Mouse (Mus musculus): ENCODE measurements at regions not wholly inside any gene's neighbourhood (a gene's known extent, or its start where the extent isn't known, plus 50 kb on each side); places are given as distances from the start of the nearest gene placed in this dataset.

- no peak for DNase-seq (ENCODE audit: low spot score in 2 of 2)
Observed at GRCm38 (mm10) chr1:184462481-184463124, 269.8 kb downstream of the Hlx start.

- no peak for DNase-seq (ENCODE audit: low spot score in 2 of 2)
Observed at GRCm38 (mm10) chr1:184461411-184461810, 271.0 kb downstream of the Hlx start.

GRCm38 (mm10) chr1:184456727-184457126 lies 275.7 kb downstream of the Hlx start:
- DNase-seq (ENCODE audit: low spot score in 2 of 2) = no peak

- DNase-seq (ENCODE audit: low spot score in 2 of 2) = no peak
Observed at GRCm38 (mm10) chr1:184454381-184454780, 278.0 kb downstream of the Hlx start.

GRCm38 (mm10) chr1:184453673-184454072 lies 278.7 kb downstream of the Hlx start:
- no peak for DNase-seq (ENCODE audit: low spot score in 2 of 2)

GRCm38 (mm10) chr1:184453061-184453460 lies 279.4 kb downstream of the Hlx start:
- DNase-seq (ENCODE audit: low spot score in 2 of 2) = no peak

GRCm38 (mm10) chr1:184451686-184452085 lies 280.7 kb downstream of the Hlx start:
- no peak for DNase-seq (ENCODE audit: low spot score in 2 of 2)

- DNase-seq (ENCODE audit: low spot score in 2 of 2) = no peak
Observed at GRCm38 (mm10) chr1:184449007-184449406, 283.4 kb downstream of the Hlx start.

GRCm38 (mm10) chr1:184447911-184448310 lies 284.5 kb downstream of the Hlx start:
- DNase-seq (ENCODE audit: low spot score in 2 of 2) = peak; percentile 57 to 80

- no peak for DNase-seq (ENCODE audit: low spot score in 2 of 2)
Observed at GRCm38 (mm10) chr1:184447161-184447667, 285.2 kb downstream of the Hlx start.

GRCm38 (mm10) chr1:184444189-184444588 lies 288.2 kb downstream of the Hlx start:
- DNase-seq (ENCODE audit: low spot score in 2 of 2) = no peak

GRCm38 (mm10) chr1:184442701-184443100 lies 289.7 kb downstream of the Hlx start:
- no peak for DNase-seq (ENCODE audit: low spot score in 2 of 2)

- DNase-seq (ENCODE audit: low spot score in 2 of 2) = no peak
Observed at GRCm38 (mm10) chr1:184441005-184441557, 291.3 kb downstream of the Hlx start.

- no peak for DNase-seq (ENCODE audit: low spot score in 2 of 2)
Observed at GRCm38 (mm10) chr1:184439506-184439905, 292.9 kb downstream of the Hlx start.

- no peak for DNase-seq (ENCODE audit: low spot score in 2 of 2)
Observed at GRCm38 (mm10) chr1:184436387-184436786, 296.0 kb downstream of the Hlx start.

- no peak for DNase-seq (ENCODE audit: low spot score in 2 of 2)
Observed at GRCm38 (mm10) chr1:184428612-184429011, 303.8 kb downstream of the Hlx start.

- DNase-seq (ENCODE audit: low spot score in 2 of 2) = no peak
Observed at GRCm38 (mm10) chr1:184428035-184428434, 304.4 kb downstream of the Hlx start.

- no peak for DNase-seq (ENCODE audit: low spot score in 2 of 2)
Observed at GRCm38 (mm10) chr1:184425694-184426093, 306.7 kb downstream of the Hlx start.

- DNase-seq (ENCODE audit: low spot score in 2 of 2) = no peak
Observed at GRCm38 (mm10) chr1:184424035-184424434, 308.4 kb downstream of the Hlx start.

GRCm38 (mm10) chr1:184412596-184412995 lies 319.8 kb downstream of the Hlx start:
- no peak for DNase-seq (ENCODE audit: low spot score in 2 of 2)

- DNase-seq (ENCODE audit: low spot score in 2 of 2) = no peak
Observed at GRCm38 (mm10) chr1:184411066-184411465, 321.4 kb downstream of the Hlx start.

GRCm38 (mm10) chr1:184409986-184410385 lies 322.4 kb downstream of the Hlx start:
- DNase-seq (ENCODE audit: low spot score in 2 of 2) = no peak

- DNase-seq (ENCODE audit: low spot score in 2 of 2) = no peak
Observed at GRCm38 (mm10) chr1:184402985-184403384, 329.4 kb downstream of the Hlx start.

GRCm38 (mm10) chr1:184395215-184395614 lies 337.2 kb downstream of the Hlx start:
- peak; percentile 25 to 66 for DNase-seq (ENCODE audit: low spot score in 2 of 2)

Measured in urinary bladder, postnatal 4 days (tissue).